Mouse (Mus musculus): ENCODE results near the gene Cacna2d2.

Cacna2d2 gene

GRCm38 (mm10) chr9:107494238-107494637, 94.8 kb downstream of the Cacna2d2 start:
- in situ Hi-C loops (cut with MseI, MboI) = no loop called here

DNA sequence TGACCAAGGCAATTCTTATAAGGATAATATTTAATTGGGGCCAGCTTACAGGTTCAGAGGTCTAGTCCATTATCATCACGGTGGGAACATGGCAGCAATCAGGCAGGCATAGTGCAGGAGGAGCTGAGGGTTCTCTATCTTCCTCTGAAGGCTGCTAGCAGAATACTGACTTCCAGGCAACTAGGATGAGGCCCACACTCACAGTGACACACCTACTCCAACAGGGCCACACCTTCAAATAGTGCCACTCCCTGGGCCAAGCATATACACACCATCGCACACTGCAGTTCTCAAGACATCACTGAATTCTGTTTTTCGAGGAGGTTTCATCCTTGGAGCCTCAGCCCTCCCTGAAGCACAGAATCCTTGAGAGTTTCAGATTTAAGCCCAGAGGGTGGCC, 96.9 kb downstream of the Cacna2d2 start:
- in situ Hi-C loops (cut with MseI, MboI) = no loop called here

GRCm38 (mm10) chr9:107500708-107501286, 101.4 kb downstream of the Cacna2d2 start:
- in situ Hi-C loops (cut with MseI, MboI) = no loop called here

DNA sequence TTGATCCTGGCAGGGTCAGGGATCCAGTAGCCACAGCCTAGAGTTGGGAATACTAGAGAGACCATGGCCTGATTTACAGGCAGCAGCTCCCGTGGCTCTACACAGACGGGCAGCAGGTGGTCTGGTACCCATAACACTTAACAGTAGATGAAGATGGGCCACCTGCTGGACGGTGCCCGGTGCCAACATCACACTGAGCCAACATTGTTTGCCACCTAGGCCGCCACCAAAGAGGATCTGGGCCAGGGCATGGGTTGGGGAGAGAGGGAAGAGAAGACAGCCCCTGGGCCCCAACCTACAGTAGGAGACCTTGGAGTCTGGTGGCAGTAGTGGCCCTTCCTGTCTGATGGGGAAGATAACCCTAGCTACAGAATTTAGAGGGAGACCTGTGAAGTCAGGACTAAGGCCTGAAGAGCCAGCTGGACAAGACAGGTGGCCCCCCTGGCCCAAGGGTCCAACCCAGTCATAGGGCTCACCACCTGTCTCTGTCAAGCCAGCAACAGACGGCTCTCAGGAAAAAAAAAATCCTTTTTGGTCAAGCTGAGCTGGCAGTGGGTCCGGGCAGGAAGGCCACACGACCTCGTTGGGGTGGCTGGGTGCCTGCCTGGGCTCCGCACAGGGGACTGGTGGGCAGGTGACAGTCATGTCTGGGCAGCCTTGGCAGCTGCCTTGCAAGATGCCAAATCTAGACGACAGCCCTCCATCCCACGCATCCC, 102.9 kb downstream of the Cacna2d2 start:
- in situ Hi-C loops (cut with MseI, MboI) = no loop called here

GRCm38 (mm10) chr9:107504662-107505537, 105.5 kb downstream of the Cacna2d2 start:
- in situ Hi-C loops (cut with MseI, MboI) = no loop called here

DNA sequence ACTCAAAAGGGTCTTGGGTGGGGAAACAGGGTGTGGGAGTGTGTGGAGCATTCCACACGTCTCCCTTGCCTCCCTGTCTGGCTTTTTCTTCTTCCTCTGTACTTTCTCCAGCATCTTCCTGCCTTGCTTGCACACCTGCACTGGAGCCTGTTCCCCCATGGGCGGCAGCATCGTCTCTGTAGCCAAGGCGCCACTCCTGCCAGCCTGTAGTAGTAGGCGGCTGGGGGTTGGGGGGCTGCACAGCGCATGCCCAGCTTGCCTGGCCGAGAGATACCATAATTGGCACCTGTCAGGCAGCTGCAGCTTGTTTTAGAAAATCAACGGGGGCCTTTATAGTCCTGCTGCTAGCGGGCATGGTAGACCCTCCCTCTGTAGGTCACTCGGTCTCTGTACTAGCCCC, 108.9 kb downstream of the Cacna2d2 start:
- in situ Hi-C loops (cut with MseI, MboI) = no loop called here

GRCm38 (mm10) chr9:107510384-107511100, 111.1 kb downstream of the Cacna2d2 start:
- in situ Hi-C loops (cut with MseI, MboI) = loop anchor here (5.0 kb wide), 2 partner anchors 143 to 153 kb away; no protein-coding TSS in a partner anchor

DNA sequence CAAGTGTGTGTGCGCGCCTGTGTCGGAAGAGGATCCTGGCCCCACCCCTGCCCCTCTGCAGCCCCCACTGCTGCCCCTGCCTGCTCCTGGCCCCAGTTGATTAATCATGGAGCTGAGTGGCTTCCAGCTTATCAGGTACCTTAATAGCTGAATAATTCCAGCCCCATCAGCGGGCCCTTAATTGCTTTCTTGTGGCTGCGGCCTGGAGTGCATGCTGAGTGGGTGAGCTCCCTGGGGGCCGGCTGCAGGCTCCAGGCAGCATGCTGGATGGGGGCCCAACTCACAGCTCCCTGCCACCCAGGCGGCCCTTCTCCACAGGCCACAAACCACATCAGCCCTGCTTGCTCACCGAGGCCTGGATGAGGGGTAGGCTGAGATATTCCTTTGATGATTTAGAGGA, 112.0 kb downstream of the Cacna2d2 start:
- in situ Hi-C loops (cut with MseI, MboI) = loop anchor here (5.0 kb wide), 2 partner anchors 144 to 154 kb away; no protein-coding TSS in a partner anchor

DNA sequence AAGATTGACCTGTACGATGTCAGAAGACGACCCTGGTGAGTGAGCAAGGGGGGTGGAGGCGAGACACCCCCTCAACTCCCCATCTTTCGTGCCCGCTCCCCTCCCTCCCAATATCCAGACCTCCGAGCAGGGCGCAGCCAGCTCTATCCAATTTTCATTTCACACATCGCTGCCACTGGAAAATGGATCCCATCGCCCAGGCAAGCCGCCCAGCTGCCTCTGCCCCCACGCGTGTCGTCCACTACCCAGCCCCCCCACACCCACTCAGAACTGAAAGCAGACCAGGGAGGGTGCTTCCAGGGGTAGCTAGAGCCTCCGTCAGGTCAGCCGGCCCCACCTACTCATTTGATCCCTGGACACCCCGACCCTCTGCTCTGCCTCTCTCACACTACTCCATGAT, 112.9 kb downstream of the Cacna2d2 start:
- in situ Hi-C loops (cut with MseI, MboI) = loop anchor here (5.0 kb wide), 2 partner anchors 145 to 155 kb away; no protein-coding TSS in a partner anchor

DNA sequence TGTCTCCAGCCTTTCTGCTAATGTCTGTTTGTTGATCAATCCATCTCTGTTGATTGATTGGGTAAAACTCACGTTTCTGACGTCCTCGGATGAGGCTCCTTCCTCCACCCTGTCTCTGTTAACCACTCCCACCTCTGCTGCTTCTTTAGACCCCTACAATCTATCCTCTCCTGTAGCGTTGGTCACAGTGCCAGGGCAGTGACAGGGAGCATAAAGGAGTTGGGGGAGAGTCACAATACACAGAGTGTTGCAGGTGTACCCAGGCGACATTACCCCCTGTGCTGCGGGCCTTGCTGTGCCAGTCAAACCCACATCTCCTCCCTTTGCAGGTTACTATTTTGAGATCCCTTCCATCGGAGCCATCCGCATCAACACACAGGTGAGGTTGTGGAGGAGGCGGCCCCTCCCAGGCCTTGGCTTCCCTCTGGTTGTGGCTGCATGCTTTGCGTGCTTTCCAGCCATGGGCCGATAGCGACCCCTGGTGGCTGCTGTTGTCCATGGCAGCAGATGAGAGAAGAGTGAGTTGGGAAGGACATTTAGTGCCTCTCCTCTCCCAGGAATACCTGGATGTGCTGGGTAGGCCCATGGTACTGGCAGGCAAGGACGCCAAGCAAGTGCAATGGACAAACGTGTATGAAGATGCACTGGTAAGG, 115.0 kb downstream of the Cacna2d2 start:
- in situ Hi-C loops (cut with MseI, MboI) = loop anchor here (5.0 kb wide), 2 partner anchors 147 to 157 kb away; no protein-coding TSS in a partner anchor

DNA sequence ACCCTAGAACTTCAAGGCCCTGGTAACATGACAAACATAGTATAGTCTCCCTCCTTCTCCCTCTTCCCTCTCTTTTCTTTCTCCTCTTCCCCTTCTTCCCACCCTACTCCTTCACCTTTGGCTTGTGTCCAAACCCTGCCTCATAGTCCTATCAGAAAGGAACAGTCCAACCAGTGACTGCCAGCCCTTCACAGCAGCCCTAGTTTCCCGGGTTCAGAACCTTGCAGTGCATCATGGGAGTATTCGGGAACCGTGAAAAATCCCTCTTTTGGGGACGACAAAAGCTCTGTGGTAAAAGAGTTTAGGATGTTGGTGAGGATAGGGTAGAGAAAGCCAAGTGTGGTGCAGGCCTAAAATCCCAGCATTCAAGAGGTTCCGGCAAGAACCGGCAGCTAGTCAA, 120.9 kb downstream of the Cacna2d2 start:
- in situ Hi-C loops (cut with MseI, MboI) = no loop called here

- in situ Hi-C loops (cut with MseI, MboI) = no loop called here
Measured at GRCm38 (mm10) chr9:107521190-107521589, 121.8 kb downstream of the Cacna2d2 start.

GRCm38 (mm10) chr9:107521711-107522399, 122.4 kb downstream of the Cacna2d2 start:
- in situ Hi-C loops (cut with MseI, MboI) = no loop called here

- in situ Hi-C loops (cut with MseI, MboI) = no loop called here
Measured at GRCm38 (mm10) chr9:107522400-107522711, 122.9 kb downstream of the Cacna2d2 start.

GRCm38 (mm10) chr9:107526198-107527026, 127.0 kb downstream of the Cacna2d2 start:
- in situ Hi-C loops (cut with MseI, MboI) = no loop called here

DNA sequence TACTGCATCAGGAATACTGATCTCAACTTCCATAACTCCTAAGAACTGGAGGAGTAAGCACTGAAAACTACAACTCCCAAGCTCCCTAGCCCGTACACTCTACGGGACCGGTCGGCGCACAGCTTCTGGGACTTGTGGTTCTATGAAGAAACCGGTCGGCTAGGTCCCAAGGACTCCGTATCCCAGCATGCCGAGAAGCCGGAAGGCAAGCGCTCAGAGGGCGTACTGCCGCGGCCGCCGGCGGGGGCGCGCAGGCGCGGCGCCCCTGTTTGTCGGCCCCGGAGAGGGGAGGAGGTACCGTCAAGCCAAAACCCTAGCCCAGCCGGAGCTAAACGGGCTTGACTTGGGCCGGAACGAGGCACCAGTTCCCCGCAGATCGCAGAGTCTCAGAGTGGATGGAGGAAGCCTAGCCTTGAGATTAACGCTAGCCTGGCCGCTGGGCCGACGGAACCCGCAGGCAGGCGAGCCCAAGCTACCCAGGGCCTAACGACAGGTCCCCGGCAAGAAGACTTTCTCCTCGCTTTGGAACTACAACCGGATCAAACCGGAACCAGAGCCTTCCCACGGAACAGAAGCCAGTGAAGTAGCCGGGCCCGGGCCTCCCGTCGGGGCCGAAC, 134.5 kb downstream of the Cacna2d2 start, which contains the start of gene Tmem115:
Tmem115 (plus strand) TSS at position 155 of the 617 bp plus-strand sequence.
- in situ Hi-C loops (cut with MseI, MboI) = no loop called here

DNA sequence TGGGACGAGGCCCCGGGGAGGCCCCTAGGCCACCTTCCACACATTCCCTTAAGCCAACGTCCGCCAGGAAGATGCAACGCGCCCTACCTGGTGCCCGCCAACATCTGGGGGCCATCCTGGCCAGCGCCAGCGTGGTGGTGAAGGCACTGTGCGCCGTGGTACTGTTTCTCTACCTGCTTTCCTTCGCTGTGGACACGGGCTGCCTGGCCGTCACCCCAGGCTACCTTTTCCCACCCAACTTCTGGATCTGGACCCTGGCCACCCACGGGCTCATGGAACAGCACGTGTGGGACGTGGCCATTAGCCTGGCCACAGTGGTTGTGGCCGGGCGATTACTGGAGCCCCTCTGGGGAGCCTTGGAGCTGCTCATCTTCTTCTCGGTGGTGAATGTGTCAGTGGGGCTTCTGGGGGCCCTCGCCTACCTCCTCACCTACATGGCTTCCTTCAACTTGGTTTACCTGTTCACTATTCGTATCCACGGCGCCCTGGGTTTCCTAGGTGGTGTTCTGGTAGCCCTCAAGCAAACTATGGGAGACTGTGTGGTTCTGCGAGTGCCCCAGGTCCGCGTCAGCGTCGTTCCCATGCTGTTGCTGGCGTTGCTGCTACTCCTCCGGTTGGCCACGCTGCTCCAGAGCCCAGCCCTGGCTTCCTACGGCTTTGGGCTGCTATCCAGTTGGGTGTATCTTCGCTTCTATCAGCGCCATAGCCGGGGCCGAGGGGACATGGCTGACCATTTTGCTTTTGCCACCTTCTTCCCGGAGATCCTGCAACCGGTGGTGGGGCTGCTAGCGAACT, 135.2 kb downstream of the Cacna2d2 start:
- in situ Hi-C loops (cut with MseI, MboI) = no loop called here

GRCm38 (mm10) chr9:107538231-107538630, 138.8 kb downstream of the Cacna2d2 start:
- in situ Hi-C loops (cut with MseI, MboI) = no loop called here

Data from mouse trophoblast stem cell (cell line).